ENCODE assay signal across 25 mouse cellular contexts in the genomic region with DNA sequence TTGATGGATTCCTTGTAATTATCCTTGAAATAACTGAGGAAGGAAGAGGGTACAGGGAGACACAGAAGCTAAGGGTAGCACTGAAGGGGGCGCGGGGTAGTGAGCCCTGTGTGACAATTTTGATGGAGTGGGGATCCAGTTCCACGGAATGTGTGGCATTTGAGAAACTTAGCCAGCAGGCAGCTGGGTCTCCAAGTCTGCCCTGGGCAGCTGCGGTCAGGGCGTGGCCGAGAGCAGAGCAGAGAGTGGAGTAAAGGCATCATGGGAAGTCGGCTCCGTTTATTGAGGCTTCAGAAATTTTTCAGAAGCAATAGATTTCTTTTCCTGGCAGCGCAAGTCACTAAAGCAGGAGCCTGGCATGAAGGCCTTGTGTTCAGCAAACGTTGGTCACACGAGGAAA. TPM values are rescaled to one million over a fixed set of nuclear protein-coding genes. Genes with fewer than 3 reads are reported as not detected.
A peak's percentile ranks its signal among the peaks of the same experiment; 100 is the strongest.
DNase-seq lines count a peak whose midpoint lies in the region; ATAC-seq and TF ChIP-seq lines count a peak whose summit lies in the region.
"Had no signal": no experiment of that assay in that cellular context is flagged by ENCODE, and none has a peak within 500 bp of the region (broad histone marks: within the 10 kb centered on the region; RNA-seq: fewer than 3 reads in every experiment).

No protein-coding gene starts in this region.

- TF ChIP-seq POLR2A in limb, embryonic 14.5 days (IDR thresholded peaks at IDR 0.05; ENCODE audit: borderline replicate concordance, extremely low read depth, insufficient read depth, insufficient read length) = no peak

- H3K4me3 ChIP-seq in embryonic facial prominence, embryonic 14.5 days (ENCODE audit: low read depth, low read length) = no peak overlapping the region
- H3K4me3 ChIP-seq in embryonic facial prominence, embryonic 10.5 days = no peak overlapping the region
- no peak overlapping the region for H3K4me3 ChIP-seq in hindbrain, embryonic 10.5 days
- no peak overlapping the region for H3K4me3 ChIP-seq in hindbrain, embryonic 16.5 days (ENCODE audit: low read length)
- H3K4me3 ChIP-seq in C2C12 (ENCODE audit: insufficient read depth, poor library complexity, severe bottlenecking) = no peak overlapping the region
- no peak overlapping the region for H3K4me3 ChIP-seq in limb, embryonic 14.5 days (replicated peaks; ENCODE audit: low read length)
- H3K4me3 ChIP-seq: hindbrain, embryonic 15.5 days; midbrain, embryonic 10.5 days had no signal

- no peak overlapping the region for H3ac ChIP-seq in C2C12 (ENCODE audit: control insufficient read depth, insufficient read length, low read depth)

- H3K36me3 ChIP-seq in embryonic facial prominence, embryonic 14.5 days (ENCODE audit: control insufficient read depth, insufficient read depth, low read length) = no peaks in the 10 kb centered on the region
- no peaks in the 10 kb centered on the region for H3K36me3 ChIP-seq in embryonic facial prominence, embryonic 10.5 days (replicated peaks)
- no peaks in the 10 kb centered on the region for H3K36me3 ChIP-seq in hindbrain, embryonic 10.5 days
- H3K36me3 ChIP-seq in hindbrain, embryonic 16.5 days (ENCODE audit: control insufficient read depth, insufficient read depth, low read length) = no peaks in the 10 kb centered on the region
- H3K36me3 ChIP-seq in C2C12 (ENCODE audit: control insufficient read depth, insufficient read depth) = no peaks in the 10 kb centered on the region
- no peaks in the 10 kb centered on the region for H3K36me3 ChIP-seq in limb, embryonic 14.5 days (ENCODE audit: control insufficient read depth, insufficient read depth, low read length)
- H3K36me3 ChIP-seq: G1E; hindbrain, embryonic 15.5 days; midbrain, embryonic 10.5 days had no signal

- H3K27me3 ChIP-seq in embryonic facial prominence, embryonic 14.5 days (replicated peaks; ENCODE audit: control insufficient read depth, insufficient read depth, low read length) = no peaks in the 10 kb centered on the region
- no peaks in the 10 kb centered on the region for H3K27me3 ChIP-seq in embryonic facial prominence, embryonic 10.5 days (replicated peaks; ENCODE audit: low read depth, poor library complexity, severe bottlenecking)
- H3K27me3 ChIP-seq in hindbrain, embryonic 10.5 days (ENCODE audit: insufficient read depth, poor library complexity, severe bottlenecking) = no peaks in the 10 kb centered on the region
- H3K27me3 ChIP-seq in hindbrain, embryonic 16.5 days (replicated peaks; ENCODE audit: control insufficient read depth, insufficient read depth, low read length) = no peaks in the 10 kb centered on the region
- no peaks in the 10 kb centered on the region for H3K27me3 ChIP-seq in C2C12 (ENCODE audit: control insufficient read depth, insufficient read depth, insufficient read length)
- no peaks in the 10 kb centered on the region for H3K27me3 ChIP-seq in limb, embryonic 14.5 days (ENCODE audit: control insufficient read depth, insufficient read depth, low read length)
- H3K27me3 ChIP-seq: CH12.LX; hindbrain, embryonic 15.5 days had no signal

- 57% methylated on average over 11 of the region's 11 CpGs for WGBS in embryonic facial prominence, embryonic 14.5 days
- 84% methylated on average over 11 of the region's 11 CpGs for WGBS in embryonic facial prominence, embryonic 10.5 days
- 83% methylated on average over 11 of the region's 11 CpGs for WGBS in hindbrain, embryonic 10.5 days
- WGBS in hindbrain, embryonic 16.5 days = 73% methylated on average over 11 of the region's 11 CpGs
- 71% methylated on average over 11 of the region's 11 CpGs for WGBS in limb, embryonic 14.5 days

- peaks cover 10% of the 10 kb centered on the region; the same call in 1 of the 2 replicates for H3K4me1 ChIP-seq in embryonic facial prominence, embryonic 14.5 days (ENCODE audit: control insufficient read depth, insufficient read depth, low read length)
- H3K4me1 ChIP-seq in embryonic facial prominence, embryonic 10.5 days = peaks cover 18% of the 10 kb centered on the region
- H3K4me1 ChIP-seq in hindbrain, embryonic 10.5 days (replicated peaks) = peaks cover 32% of the 10 kb centered on the region
- peaks cover 5% of the 10 kb centered on the region for H3K4me1 ChIP-seq in hindbrain, embryonic 16.5 days (ENCODE audit: control insufficient read depth, insufficient read depth, low read depth, low read length)
- H3K4me1 ChIP-seq in limb, embryonic 14.5 days (ENCODE audit: control insufficient read depth, insufficient read depth, low read length) = no peaks in the 10 kb centered on the region; the same call in 1 of the 2 replicates

- TF ChIP-seq CTCF in C2C12 (IDR thresholded peaks at IDR 0.05; ENCODE audit: control insufficient read depth, insufficient read depth, insufficient read length) = no peak

- H3K79me2 ChIP-seq in C2C12 (ENCODE audit: control insufficient read depth, insufficient read depth) = no peaks in the 10 kb centered on the region

- peak; percentile 48; the same call in 1 of the 2 replicates for ATAC-seq in embryonic facial prominence, embryonic 14.5 days (ENCODE audit: low read depth)
- no peak for ATAC-seq in hindbrain, embryonic 16.5 days
- ATAC-seq in limb, embryonic 14.5 days (ENCODE audit: low FRiP score, low read depth) = peak; percentile 66
- ATAC-seq: midbrain, embryonic 16.5 days had no signal

- no peak overlapping the region for H3K4me2 ChIP-seq in embryonic facial prominence, embryonic 14.5 days (ENCODE audit: low read depth, low read length)
- H3K4me2 ChIP-seq in hindbrain, embryonic 16.5 days (ENCODE audit: low read length) = no peak overlapping the region
- H3K4me2 ChIP-seq in limb, embryonic 14.5 days (replicated peaks; ENCODE audit: low read depth, low read length, severe bottlenecking) = no peak overlapping the region
- H3K4me2 ChIP-seq: hindbrain, embryonic 15.5 days had no signal

- no peak overlapping the region for H3K9ac ChIP-seq in embryonic facial prominence, embryonic 14.5 days (ENCODE audit: low read depth, low read length)
- H3K9ac ChIP-seq in hindbrain, embryonic 16.5 days (ENCODE audit: low read depth, low read length) = no peak overlapping the region; the same call in 1 of the 2 replicates
- H3K9ac ChIP-seq in limb, embryonic 14.5 days (ENCODE audit: low read depth, low read length, severe bottlenecking) = no peak overlapping the region
- H3K9ac ChIP-seq: hindbrain, embryonic 15.5 days had no signal

- no peaks in the 10 kb centered on the region for H3K79me3 ChIP-seq in C2C12 (ENCODE audit: low read depth)

- peak overlapping the region; percentile 63; the same call in 1 of the 2 replicates for H3K27ac ChIP-seq in embryonic facial prominence, embryonic 14.5 days (replicated peaks; ENCODE audit: low read depth, low read length)
- no peak overlapping the region for H3K27ac ChIP-seq in embryonic facial prominence, embryonic 10.5 days (replicated peaks)
- H3K27ac ChIP-seq in hindbrain, embryonic 10.5 days = peak overlapping the region; percentile 51; the same call in 1 of the 2 replicates
- H3K27ac ChIP-seq in hindbrain, embryonic 16.5 days (ENCODE audit: low read depth, low read length) = no peak overlapping the region
- H3K27ac ChIP-seq in limb, embryonic 14.5 days (replicated peaks; ENCODE audit: low read depth, low read length) = no peak overlapping the region
- H3K27ac ChIP-seq: hindbrain, embryonic 15.5 days; midbrain, embryonic 10.5 days had no signal

- DNase-seq in embryonic facial prominence, embryonic 14.5 days (ENCODE audit: low spot score) = peak; percentile 75
- DNase-seq in embryonic facial prominence, embryonic 10.5 days (ENCODE audit: low spot score) = no peak
- no peak for DNase-seq in hindbrain, embryonic 10.5 days (ENCODE audit: low spot score)
- peak; percentile 60 for DNase-seq in limb, embryonic 14.5 days (ENCODE audit: low spot score)
- DNase-seq in kidney, adult 11 months = no peak
- DNase-seq in spleen, adult 12 weeks (ENCODE audit: low spot score) = no peak
- DNase-seq: adrenal gland, adult 2 months; cerebellum, adult 11 months; heart, postnatal 4 days; kidney, adult 18-20 months; kidney, postnatal 10 days; layer of hippocampus, postnatal 36 days; lung, postnatal 4 days had no signal

- no peaks in the 10 kb centered on the region for H3K9me3 ChIP-seq in embryonic facial prominence, embryonic 14.5 days (ENCODE audit: control insufficient read depth, low read length)
- no peaks in the 10 kb centered on the region for H3K9me3 ChIP-seq in embryonic facial prominence, embryonic 10.5 days
- H3K9me3 ChIP-seq in hindbrain, embryonic 10.5 days = no peaks in the 10 kb centered on the region
- H3K9me3 ChIP-seq in hindbrain, embryonic 16.5 days (ENCODE audit: control insufficient read depth, low read length) = no peaks in the 10 kb centered on the region
- no peaks in the 10 kb centered on the region for H3K9me3 ChIP-seq in limb, embryonic 14.5 days (ENCODE audit: control insufficient read depth, low read length)
- H3K9me3 ChIP-seq: hindbrain, embryonic 15.5 days; midbrain, embryonic 10.5 days had no signal

RNA-seq across cellular contexts. Expression of gene Spg20, which starts 12.9 kb away (rescaled TPM):
- polyA plus RNA-seq in embryonic facial prominence, embryonic 14.5 days (2014; fragmentation: Nextera tagmentation; extraction: Ambion mirVana) = 67.3 and 78.3 TPM in 2 replicates
- 72.1 and 75.9 TPM in 2 replicates for polyA plus RNA-seq in embryonic facial prominence, embryonic 10.5 days (2016; fragmentation: Nextera tagmentation; extraction: Ambion mirVana)
- 41.5 and 55.9 TPM in 2 replicates for polyA plus RNA-seq in hindbrain, embryonic 10.5 days (2016; fragmentation: Nextera tagmentation; extraction: Ambion mirVana)
- polyA plus RNA-seq in hindbrain, embryonic 16.5 days (2015; fragmentation: Nextera tagmentation; extraction: Ambion mirVana) = 13.1 and 16.2 TPM in 2 replicates
- polyA plus RNA-seq in C2C12 (2012; fragmentation: generic; extraction: Trizol) = 24.0 TPM
- polyA plus RNA-seq in limb, embryonic 14.5 days (2012; rRNA removed) = 52.3 and 53.2 TPM in 2 replicates
- 80.0 and 81.1 TPM in 2 replicates for polyA plus RNA-seq in limb, embryonic 14.5 days (2014; fragmentation: Nextera tagmentation; extraction: Ambion mirVana)

RNA-seq across cellular contexts. Expression of gene Ccdc169, which starts 38.1 kb away (rescaled TPM):
- polyA plus RNA-seq in embryonic facial prominence, embryonic 14.5 days (2014; fragmentation: Nextera tagmentation; extraction: Ambion mirVana) = 0.09 and 0.22 TPM in 2 replicates
- polyA plus RNA-seq in embryonic facial prominence, embryonic 10.5 days (2016; fragmentation: Nextera tagmentation; extraction: Ambion mirVana) = not detected in 2 replicates
- 0.06 and 0.10 TPM in 2 replicates for polyA plus RNA-seq in hindbrain, embryonic 10.5 days (2016; fragmentation: Nextera tagmentation; extraction: Ambion mirVana)
- polyA plus RNA-seq in hindbrain, embryonic 16.5 days (2015; fragmentation: Nextera tagmentation; extraction: Ambion mirVana) = 0.09 TPM in 1 of 2 replicates, not detected in the other
- polyA plus RNA-seq in C2C12 (2012; fragmentation: generic; extraction: Trizol) = 0.05 TPM
- 0.10 and 0.11 TPM in 2 replicates for polyA plus RNA-seq in limb, embryonic 14.5 days (2012; rRNA removed)
- 0.07 and 0.25 TPM in 2 replicates for polyA plus RNA-seq in limb, embryonic 14.5 days (2014; fragmentation: Nextera tagmentation; extraction: Ambion mirVana)
- polyA plus RNA-seq: adrenal gland, adult 2 months; G1E; heart, embryonic 16.5 days; liver, adult 2 months; liver, embryonic 16.5 days; small intestine, adult 2 months; thymus, postnatal 0 days had no signal

RNA-seq across cellular contexts. Expression of gene Ccna1, which starts 43.7 kb away (rescaled TPM):
- 2.2 and 5.1 TPM in 2 replicates for polyA plus RNA-seq in embryonic facial prominence, embryonic 14.5 days (2014; fragmentation: Nextera tagmentation; extraction: Ambion mirVana)
- polyA plus RNA-seq in embryonic facial prominence, embryonic 10.5 days (2016; fragmentation: Nextera tagmentation; extraction: Ambion mirVana) = 1.4 and 1.9 TPM in 2 replicates
- 2.1 and 2.9 TPM in 2 replicates for polyA plus RNA-seq in hindbrain, embryonic 10.5 days (2016; fragmentation: Nextera tagmentation; extraction: Ambion mirVana)
- 1.1 and 1.4 TPM in 2 replicates for polyA plus RNA-seq in hindbrain, embryonic 16.5 days (2015; fragmentation: Nextera tagmentation; extraction: Ambion mirVana)
- not detected for polyA plus RNA-seq in C2C12 (2012; fragmentation: generic; extraction: Trizol)
- polyA plus RNA-seq in limb, embryonic 14.5 days (2012; rRNA removed) = 2.4 and 2.6 TPM in 2 replicates
- 1.7 and 2.5 TPM in 2 replicates for polyA plus RNA-seq in limb, embryonic 14.5 days (2014; fragmentation: Nextera tagmentation; extraction: Ambion mirVana)
- polyA plus RNA-seq: adrenal gland, adult 2 months; G1E; liver, adult 2 months had no signal

Comparison
In these comparisons a context has a peak if more than half of its experiments do, and no peak if none do; other contexts are left out.
1. DNase-seq: peak in embryonic facial prominence, embryonic 14.5 days (single experiment) and limb, embryonic 14.5 days (single experiment); none in embryonic facial prominence, embryonic 10.5 days (single experiment), hindbrain, embryonic 10.5 days (single experiment), kidney, adult 11 months (single experiment) and spleen, adult 12 weeks (single experiment).
2. H3K27ac ChIP-seq: peak in embryonic facial prominence, embryonic 14.5 days (single experiment) and hindbrain, embryonic 10.5 days (single experiment); none in embryonic facial prominence, embryonic 10.5 days (single experiment), hindbrain, embryonic 16.5 days (single experiment) and limb, embryonic 14.5 days (single experiment).